Mouse (Mus musculus): Measurements from ENCODE around the gene Kank2.
A peak's percentile ranks its signal among the peaks of the same experiment; 100 is the strongest.

DNA sequence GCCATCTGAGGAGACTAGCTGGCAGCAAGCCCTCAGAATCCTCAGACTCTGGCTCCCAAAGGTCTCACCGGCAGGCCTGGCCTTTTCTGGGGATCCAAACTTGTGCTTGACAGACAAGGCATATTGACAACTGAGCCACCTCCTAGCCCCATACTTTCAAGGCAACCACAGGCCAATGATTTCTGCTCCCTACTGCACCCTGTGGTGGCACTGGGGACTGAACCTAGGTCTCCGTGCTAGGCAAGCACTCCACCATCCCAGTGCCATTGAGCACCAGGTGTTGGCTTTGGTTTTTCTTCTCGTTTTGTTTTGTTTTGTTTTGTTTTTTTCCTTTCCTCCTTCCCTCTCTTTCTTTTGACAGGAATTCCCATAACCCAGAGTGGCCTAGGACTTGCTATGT is 10.0 kb upstream of the Kank2 start:
- TF ChIP-seq EP300 (IDR thresholded peaks at IDR 0.05; ENCODE audit: low read depth) (no peak), CTCF (IDR thresholded peaks at IDR 0.05; ENCODE audit: low read depth) (peak; percentile 47)
